Mouse (Mus musculus): Measurements from ENCODE around the gene Gm44805.

DNA sequence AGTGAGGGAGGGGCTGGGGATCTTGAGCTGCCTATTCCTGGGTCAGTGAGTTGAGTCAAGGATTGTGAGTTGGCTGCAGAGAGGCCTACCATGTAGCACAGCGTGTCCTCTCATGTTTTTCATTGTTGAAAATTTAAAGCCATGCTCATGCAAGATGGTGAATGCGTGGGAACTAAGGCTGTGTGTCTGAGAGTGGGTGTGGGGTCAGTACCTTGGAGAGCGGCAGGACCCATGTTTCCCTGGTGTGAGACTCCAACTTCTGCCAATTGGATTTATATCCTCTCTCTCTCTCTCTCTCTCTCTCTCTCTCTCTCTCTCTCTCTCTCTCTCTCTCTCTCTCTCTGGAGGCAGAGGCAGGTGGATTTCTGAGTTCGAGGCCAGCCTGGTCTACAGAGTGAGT, 45.3 kb upstream of the Gm44805 start:
- TF ChIP-seq CEBPB (IDR thresholded peaks at IDR 0.05; ENCODE audit: insufficient read depth, poor library complexity, severe bottlenecking) (no peak), POLR2A (IDR thresholded peaks at IDR 0.05; ENCODE audit: insufficient read length, low read depth) (no peak), TCF12 (IDR thresholded peaks at IDR 0.05; ENCODE audit: insufficient read depth, poor library complexity, severe bottlenecking) (no peak), POLR2AphosphoS2 (IDR thresholded peaks at IDR 0.05; ENCODE audit: insufficient read length, low read depth) (no peak), MYOD1 (IDR thresholded peaks at IDR 0.05; ENCODE audit: control insufficient read depth in 1 of 3, insufficient read length in 2 of 3, low read depth in 2 of 3) (no peak)
